Mouse (Mus musculus) kidney, adult 8-10 months (tissue): ENCODE measurements around the gene 1600014C10Rik.

Source experiments
- DNase-seq, 2 experiments: peaks; one replicate each; pipeline ENCODE4 v3.0.0; 2022

The 1600014C10Rik gene

GRCm38 (mm10) chr7:38182962-38183687 is at the start of gene 1600014C10Rik:
Gene 1600014C10Rik, plus strand, starts transcription at chr7:38183217.
- DNase-seq, result peak; percentile 44 to 63

- no peak for DNase-seq
Measured at GRCm38 (mm10) chr7:38134471-38134870, 48.5 kb upstream of the 1600014C10Rik start.

GRCm38 (mm10) chr7:38140324-38140723 is 42.7 kb upstream of the 1600014C10Rik start:
- no peak for DNase-seq

DNA sequence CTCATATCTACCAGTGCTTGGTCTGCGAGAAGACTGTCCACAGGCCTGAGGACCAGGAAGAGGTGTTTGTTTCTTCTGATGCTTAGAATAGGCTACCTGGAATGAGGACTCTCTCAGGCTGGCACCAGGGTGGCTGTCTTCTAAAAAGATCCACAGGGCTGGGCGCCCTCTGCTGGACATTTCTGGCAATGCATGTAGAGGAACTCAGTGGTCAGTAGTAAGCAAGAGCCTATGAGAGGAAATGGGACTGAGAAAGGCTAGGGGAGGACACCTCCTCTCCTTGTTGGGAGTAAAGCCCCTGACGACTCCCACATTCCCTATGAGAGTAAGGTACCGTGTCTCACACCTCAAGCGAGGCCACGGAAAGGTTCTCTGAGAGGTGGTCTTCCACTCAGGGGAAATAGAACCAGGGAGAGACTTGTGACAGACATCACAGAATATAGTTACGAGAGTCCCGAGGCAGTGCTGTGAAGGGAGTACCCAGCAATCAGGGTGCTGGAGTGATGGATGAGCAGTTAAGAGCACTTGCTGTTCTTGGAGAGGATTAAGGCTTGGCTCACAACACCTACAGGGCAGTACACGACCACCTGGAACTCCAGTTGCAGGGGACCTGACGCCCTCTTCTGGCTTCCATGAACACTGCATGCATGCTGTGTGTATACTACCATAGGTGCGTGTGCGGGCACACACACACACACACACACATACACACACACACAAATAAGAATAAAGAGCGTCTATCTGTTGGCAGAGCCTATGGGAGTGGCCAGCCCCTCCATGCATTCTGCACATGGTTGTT is 41.1 kb upstream of the 1600014C10Rik start:
- DNase-seq, result peak; percentile 58 to 89

- no peak for DNase-seq
Measured at GRCm38 (mm10) chr7:38147477-38147876, 35.5 kb upstream of the 1600014C10Rik start.

- no peak for DNase-seq
Measured at GRCm38 (mm10) chr7:38151706-38152312, 31.2 kb upstream of the 1600014C10Rik start.

DNA sequence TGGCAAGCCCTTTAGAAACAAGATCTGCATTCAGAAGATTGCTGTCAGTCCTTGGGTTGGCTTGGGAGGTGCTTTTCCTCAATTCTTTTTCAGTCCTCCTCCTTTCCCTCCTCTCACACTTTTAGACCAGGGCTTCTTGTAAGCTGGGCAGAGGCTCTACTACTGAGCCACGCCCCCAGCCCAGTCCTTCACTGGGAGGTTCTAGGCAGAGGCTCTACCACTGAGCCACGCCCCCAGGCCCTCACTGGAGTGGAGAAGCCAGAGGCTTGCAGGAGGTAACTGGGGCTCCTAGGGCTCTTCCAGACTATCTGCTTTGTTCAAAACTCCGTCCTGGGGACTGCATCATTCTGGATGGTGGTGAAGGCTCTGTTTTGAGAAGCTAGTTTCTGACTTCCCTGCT is 30.4 kb upstream of the 1600014C10Rik start:
- DNase-seq, result no peak

DNA sequence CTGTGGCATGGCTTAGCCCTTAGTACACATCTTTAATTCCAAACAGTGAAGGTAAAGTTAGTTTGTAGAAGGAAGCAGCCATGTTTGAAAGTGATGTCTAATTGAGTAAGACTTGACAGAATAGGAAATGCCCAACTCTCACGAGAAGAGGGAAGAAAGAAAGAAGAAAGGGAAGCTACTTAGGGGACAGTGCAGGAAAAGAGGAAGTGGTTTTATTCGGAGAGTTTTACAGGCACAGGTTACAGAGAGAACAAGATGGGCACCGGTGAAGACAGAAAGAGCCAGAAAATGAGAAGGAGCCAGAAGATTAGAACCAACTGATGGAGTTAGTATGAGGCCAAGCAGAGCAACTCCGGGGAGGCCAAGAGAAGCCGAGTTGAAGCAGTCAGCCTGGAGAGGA is 27.2 kb upstream of the 1600014C10Rik start:
- DNase-seq, result no peak

DNA sequence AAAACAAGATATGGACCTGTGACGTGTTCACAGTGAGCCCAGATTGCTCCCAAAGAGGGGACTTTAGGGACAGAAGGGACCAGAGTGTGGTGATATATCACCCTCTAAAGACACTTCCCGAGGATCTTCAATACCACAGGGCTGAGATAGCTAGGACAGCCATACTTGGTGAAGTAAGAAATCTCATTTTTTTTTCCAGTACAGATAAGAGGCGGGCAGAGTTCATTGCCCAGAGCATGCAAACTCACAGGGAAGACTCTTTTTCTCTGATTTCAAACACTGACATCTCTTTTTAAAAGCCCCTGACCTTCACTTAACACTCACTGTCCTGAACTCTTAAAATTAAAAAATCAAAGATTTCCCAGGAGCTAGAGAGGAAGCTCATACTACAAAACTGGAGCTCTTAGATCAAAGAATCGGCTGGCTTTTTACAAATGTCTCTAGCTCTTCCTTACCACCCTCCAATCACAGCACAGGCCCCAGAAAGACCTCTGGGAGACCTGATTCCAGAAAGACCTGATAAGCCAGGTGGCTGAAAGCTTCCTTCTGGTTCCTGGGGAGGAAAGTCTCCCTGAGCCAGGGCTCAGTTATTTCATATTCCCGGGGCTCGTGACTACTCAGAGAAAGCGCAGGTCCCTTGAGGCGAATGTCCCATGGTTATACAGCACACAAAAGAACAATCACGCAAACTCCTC is 24.1 kb upstream of the 1600014C10Rik start:
- DNase-seq, result no peak

DNA sequence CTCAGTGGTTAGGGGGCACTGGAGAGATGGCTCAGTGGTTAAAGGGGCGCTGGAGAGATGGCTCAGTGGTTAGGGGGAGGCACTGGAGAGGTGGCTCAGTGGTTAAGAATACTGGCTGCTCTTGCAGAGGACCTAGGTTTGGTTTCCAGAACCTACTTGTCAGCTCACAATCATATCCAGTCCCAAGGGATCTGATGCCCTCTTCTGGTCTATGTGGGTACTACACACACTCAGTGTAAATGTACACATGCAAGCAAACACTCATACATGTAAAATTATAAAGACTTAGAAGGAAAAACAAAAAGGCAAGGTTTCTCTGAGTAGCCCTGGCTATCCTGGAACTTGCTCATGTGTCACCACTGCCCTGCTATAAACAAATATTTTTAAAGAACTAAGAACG is 21.6 kb upstream of the 1600014C10Rik start:
- DNase-seq, result no peak

DNA sequence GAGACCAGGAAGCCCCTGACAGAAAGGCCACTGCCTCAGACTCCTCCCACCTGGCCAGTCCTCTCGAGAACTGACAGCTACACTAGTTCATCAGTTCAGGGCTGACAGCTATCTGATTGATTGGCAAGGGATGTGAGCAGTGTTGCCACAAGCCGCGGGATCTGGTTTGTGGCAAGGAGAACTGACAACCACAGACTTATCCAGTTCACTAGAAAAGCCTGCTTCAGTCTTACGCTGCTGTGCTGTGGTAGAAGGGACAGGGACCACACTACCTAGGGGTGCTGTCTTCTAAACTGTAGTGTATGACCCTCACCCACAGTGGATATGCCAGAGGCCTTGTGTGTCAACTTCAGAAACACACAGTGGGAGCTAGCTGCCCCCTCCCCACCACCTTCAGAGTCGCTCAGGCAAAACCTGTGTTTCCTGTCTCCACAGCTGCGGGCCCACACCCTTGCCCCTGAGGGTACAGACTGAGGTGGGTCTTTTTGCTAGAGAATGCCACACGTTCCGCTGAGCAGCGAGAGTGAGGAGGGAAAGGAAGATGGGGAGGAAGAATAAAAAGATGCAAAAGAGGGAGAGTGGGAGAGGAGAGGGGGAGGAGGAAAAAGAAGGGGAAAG is 19.5 kb upstream of the 1600014C10Rik start:
- no peak for DNase-seq

GRCm38 (mm10) chr7:38166930-38167645 is 15.9 kb upstream of the 1600014C10Rik start:
- no peak for DNase-seq

DNA sequence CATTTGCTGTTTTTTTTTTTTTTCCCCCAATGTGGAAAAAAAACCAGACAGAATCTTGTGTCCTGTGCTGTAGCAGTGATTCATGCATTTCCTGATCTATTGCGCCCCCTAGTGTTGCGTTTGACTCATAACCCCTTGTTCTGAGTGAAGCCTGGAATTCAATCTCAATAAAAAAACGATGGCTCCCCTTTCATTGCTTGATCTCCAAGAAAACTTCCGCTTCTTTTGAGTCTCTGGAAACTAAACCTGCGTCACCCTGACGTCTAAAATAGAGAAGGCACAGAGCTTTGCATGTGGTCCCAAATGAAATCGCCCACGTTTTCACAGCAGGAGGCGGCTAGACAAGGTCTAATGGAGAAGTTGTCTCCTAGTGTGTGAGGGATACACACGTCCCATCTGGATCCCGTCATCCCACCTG is 15.3 kb upstream of the 1600014C10Rik start:
- no peak for DNase-seq

DNA sequence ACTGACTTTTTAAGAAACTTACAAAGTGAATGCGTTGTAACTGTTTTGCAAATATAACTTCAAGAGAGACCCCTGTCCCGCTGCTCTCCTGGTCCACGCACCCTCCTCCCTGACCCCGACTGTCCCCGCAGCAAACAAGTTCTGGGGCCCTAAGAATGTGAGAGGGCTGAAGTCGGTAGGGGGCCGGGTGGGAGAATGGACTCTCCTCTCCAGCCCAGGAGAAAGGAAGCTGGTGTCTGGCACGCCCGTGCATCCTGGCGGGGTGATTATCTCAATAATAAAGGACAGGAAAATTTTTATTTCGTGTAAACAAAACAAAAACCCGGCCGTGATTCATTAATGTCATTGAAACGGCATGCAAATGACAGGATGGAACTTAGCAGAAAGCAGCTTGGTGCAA is 9.1 kb upstream of the 1600014C10Rik start:
- DNase-seq, result no peak

DNA sequence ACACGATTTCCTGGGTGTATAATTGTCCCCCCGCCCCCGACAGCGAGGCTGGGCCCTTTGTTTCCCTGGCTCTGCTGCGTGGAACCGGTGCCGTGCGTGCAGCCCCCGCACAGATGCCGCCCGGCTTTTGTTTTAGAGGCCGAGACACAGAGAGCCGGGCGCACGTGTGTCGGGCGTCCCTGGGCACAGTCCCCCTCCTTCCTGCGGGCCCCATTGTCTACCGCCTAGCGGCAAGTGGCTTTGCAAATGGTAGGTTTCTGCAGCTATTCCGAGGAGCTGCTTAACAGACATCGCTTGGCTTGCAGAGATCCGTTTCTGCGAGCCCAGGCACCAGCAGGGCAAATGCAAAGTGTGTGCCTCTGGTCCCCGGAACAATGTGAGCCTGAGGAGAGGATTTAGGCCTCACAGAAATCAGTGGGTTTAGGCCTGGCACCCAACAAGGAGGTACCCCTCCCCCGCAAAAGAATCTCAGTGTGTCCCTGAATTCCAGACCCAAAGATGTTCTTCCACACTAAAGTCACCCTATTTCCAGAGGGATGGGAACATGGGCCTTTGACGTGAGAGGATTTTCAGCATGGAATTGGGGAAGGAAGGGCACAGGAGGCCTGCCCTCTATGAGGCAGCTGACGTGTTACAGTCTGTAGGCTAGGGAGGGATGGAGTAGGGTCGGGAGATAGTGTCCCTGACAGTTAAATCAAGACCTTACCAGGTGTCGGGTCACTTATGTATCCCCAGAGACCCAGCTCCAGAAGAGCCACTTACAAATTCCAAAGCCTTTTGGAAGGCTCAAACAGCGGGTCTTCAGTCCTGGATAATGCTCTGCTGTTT is 8.5 kb upstream of the 1600014C10Rik start:
- no peak for DNase-seq

DNA sequence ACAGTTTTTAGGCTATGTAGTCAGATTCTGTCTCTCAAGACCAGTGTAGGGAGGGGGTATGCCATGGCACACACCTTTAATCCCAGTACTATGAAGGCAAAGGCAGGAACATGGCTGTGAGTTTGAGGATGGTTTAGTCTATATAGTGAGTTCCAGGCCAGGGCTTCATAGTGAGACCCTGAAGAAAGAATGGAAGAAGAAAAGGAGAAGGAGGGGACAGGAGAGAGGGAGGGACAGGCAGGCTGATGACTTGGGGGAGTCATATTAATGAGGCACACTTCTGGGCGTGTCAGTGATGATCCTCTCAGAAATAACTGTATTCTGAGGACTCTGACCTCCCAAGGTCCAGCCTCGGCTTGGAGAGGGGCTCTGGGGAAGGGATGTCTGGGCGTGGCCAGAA is 7.0 kb upstream of the 1600014C10Rik start:
- no peak for DNase-seq

DNA sequence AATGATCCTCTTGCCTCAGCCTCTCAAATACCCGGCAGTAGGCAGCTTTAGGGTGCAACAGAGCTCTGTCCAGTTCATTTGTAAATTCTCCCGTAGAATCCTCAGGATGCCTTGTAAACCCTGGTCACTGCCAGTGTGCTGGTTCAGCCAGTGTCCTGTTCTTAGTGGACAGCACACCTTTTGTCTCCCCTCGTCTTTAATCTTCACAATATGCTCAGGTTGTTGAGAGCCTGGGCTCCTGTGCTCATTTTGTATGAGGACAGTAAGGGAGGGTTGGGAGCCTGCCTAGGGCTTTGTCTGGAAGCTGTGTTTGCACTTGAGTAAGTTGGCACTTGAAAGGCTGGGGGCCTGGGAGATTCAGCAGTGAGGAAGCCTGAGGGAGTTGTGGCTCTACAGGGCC is 3.1 kb upstream of the 1600014C10Rik start:
- no peak for DNase-seq

DNA sequence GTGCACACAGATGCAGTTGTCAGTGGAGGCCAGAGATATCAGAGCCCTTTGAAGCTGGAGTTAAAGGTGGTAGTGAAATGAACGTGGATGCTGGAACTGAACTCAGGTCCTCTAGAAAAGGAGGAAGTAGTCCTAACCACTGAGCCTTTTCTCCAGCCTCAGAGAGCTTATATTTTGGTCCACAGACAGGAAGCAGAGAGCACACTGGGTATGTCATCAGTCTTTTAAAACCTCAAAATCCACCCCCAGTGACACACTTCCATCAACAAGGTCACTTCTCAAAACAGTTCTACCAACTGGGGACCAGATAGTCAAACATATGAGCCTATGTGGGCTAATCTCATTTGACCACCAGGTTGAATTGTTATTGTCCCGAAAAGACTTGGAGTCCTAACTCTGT is 1.7 kb upstream of the 1600014C10Rik start:
- no peak for DNase-seq

- peak; percentile 71 to 88 for DNase-seq
Measured at GRCm38 (mm10) chr7:38182596-38182961, 438 bp upstream of the 1600014C10Rik start.

- peak; percentile 81 to 88 for DNase-seq
Measured at GRCm38 (mm10) chr7:38183709-38184417, 846 bp downstream of the 1600014C10Rik start.

GRCm38 (mm10) chr7:38184418-38184745 is 1.4 kb downstream of the 1600014C10Rik start:
- no peak for DNase-seq
